Mouse (Mus musculus) ES-CJ7 (cell line): Measurements from ENCODE around the gene Gm17428.
"Not testable (repeated sequence)": the region's sequence is repeated elsewhere in the genome, so short reads cannot be mapped to it uniquely, and the experiment has no call there.

Experiments
- DNase-seq: peaks from one replicate; pipeline ENCODE4 v3.0.0; 2011; ENCODE audit warnings: low read depth, low spot score

Gene Gm17428

GRCm38 (mm10) chr14:54976633-54977032 lies at the start of gene Gm17428:
Gene Gm17428, plus strand, starts transcription at chr14:54976933.
- DNase-seq: no peak

GRCm38 (mm10) chr14:54927296-54927695 lies 49.4 kb upstream of the Gm17428 start:
- no peak for DNase-seq

- no peak for DNase-seq
These were observed 46.9 kb upstream of the Gm17428 start for GRCm38 (mm10) chr14:54929801-54930200.

- DNase-seq: peak; percentile 59
These were observed 46.3 kb upstream of the Gm17428 start for GRCm38 (mm10) chr14:54930431-54930830.

- DNase-seq: peak; percentile 21
These were observed 44.0 kb upstream of the Gm17428 start, which contains the start of gene Il25 for GRCm38 (mm10) chr14:54932645-54933150. Gene Il25, plus strand, starts transcription at chr14:54932695.

GRCm38 (mm10) chr14:54935904-54936830 lies 40.6 kb upstream of the Gm17428 start, which contains the start of gene Cmtm5:
Gene Cmtm5, plus strand, starts transcription at chr14:54936261.
- no peak for DNase-seq

GRCm38 (mm10) chr14:54936831-54937160 lies 39.9 kb upstream of the Gm17428 start:
- no peak for DNase-seq

- DNase-seq: no peak
These were observed 39.2 kb upstream of the Gm17428 start for GRCm38 (mm10) chr14:54937361-54938182.

- DNase-seq: no peak
These were observed 38.1 kb upstream of the Gm17428 start for GRCm38 (mm10) chr14:54938431-54939219.

GRCm38 (mm10) chr14:54939434-54940175 lies 37.1 kb upstream of the Gm17428 start:
- peak; percentile 93 for DNase-seq

GRCm38 (mm10) chr14:54940176-54940530 lies 36.6 kb upstream of the Gm17428 start:
- DNase-seq: no peak

- DNase-seq: no peak
These were observed 35.4 kb upstream of the Gm17428 start for GRCm38 (mm10) chr14:54941024-54941978.

- no peak for DNase-seq
These were observed 34.3 kb upstream of the Gm17428 start for GRCm38 (mm10) chr14:54942479-54942878.

- no peak for DNase-seq
These were observed 32.8 kb upstream of the Gm17428 start for GRCm38 (mm10) chr14:54943971-54944370.

GRCm38 (mm10) chr14:54944939-54945338 lies 31.8 kb upstream of the Gm17428 start:
- no peak for DNase-seq

GRCm38 (mm10) chr14:54945975-54946704 lies 30.6 kb upstream of the Gm17428 start:
- DNase-seq: no peak

- DNase-seq: not testable (repeated sequence)
These were observed 29.7 kb upstream of the Gm17428 start for GRCm38 (mm10) chr14:54947008-54947407.

- DNase-seq: no peak
These were observed 28.0 kb upstream of the Gm17428 start for GRCm38 (mm10) chr14:54948781-54949180.

- DNase-seq: peak; percentile 18
These were observed 26.2 kb upstream of the Gm17428 start for GRCm38 (mm10) chr14:54950493-54950892.
